Comparison of ENCODE assay signal across 14 mouse cellular contexts in genomic region chr5:16234891-16235290, GRCm38 (mm10).
DNase-seq lines count a peak whose midpoint lies in the region; ATAC-seq and TF ChIP-seq lines count a peak whose summit lies in the region.
"Had no signal": no experiment of that assay in that cellular context is flagged by ENCODE, and none has a peak within 500 bp of the region (broad histone marks: within the 10 kb centered on the region; RNA-seq: fewer than 3 reads in every experiment).

No protein-coding gene starts in this region.

- TF ChIP-seq CTCF in forebrain, postnatal 0 days (IDR thresholded peaks at IDR 0.05; ENCODE audit: low read depth): no peak

- intact Hi-C loops in left cerebral cortex, postnatal 4 days (cut with DNase I): loop anchor here (10.0 kb wide), 1 partner anchor 300 kb away; the partner anchor contains the start of gene Cacna2d1
- intact Hi-C loops in left cerebral cortex, postnatal 25 days (cut with DNase I): no loop called here

- peak overlapping the region; percentile 75 for H3K27ac ChIP-seq in forebrain, postnatal 0 days (ENCODE audit: low read depth, low read length)
- H3K27ac ChIP-seq in neural tube, embryonic 15.5 days (replicated peaks): peak overlapping the region; percentile 14
- H3K27ac ChIP-seq: heart, embryonic 15.5 days; liver, embryonic 12.5 days; lung, embryonic 15.5 days had no signal

- whole genome bisulfite sequencing in forebrain, postnatal 0 days: 12% methylated on average over 6 of the region's 6 CpGs
- WGBS in neural tube, embryonic 15.5 days: 36% methylated on average over 6 of the region's 6 CpGs

- no peak overlapping the region for H3K9ac ChIP-seq in forebrain, postnatal 0 days
- H3K9ac ChIP-seq in neural tube, embryonic 15.5 days (replicated peaks): no peak overlapping the region
- H3K9ac ChIP-seq: heart, embryonic 15.5 days; liver, embryonic 12.5 days; lung, embryonic 15.5 days had no signal

- no peak overlapping the region for H3K4me3 ChIP-seq in forebrain, postnatal 0 days (ENCODE audit: low read depth, low read length)
- H3K4me3 ChIP-seq in neural tube, embryonic 15.5 days (replicated peaks): no peak overlapping the region
- H3K4me3 ChIP-seq: heart, embryonic 15.5 days; liver, embryonic 12.5 days; lung, embryonic 15.5 days had no signal

- H3K36me3 ChIP-seq in forebrain, postnatal 0 days (ENCODE audit: insufficient read depth): no peaks in the 10 kb centered on the region
- no peaks in the 10 kb centered on the region for H3K36me3 ChIP-seq in neural tube, embryonic 15.5 days
- H3K36me3 ChIP-seq: heart, embryonic 15.5 days; liver, embryonic 12.5 days; lung, embryonic 15.5 days had no signal

- no peak for ATAC-seq in forebrain, postnatal 0 days
- no peak; the same call in 1 of the 2 replicates for ATAC-seq in neural tube, embryonic 15.5 days (ENCODE audit: low FRiP score)
- ATAC-seq: liver, embryonic 12.5 days had no signal

- H3K4me1 ChIP-seq in forebrain, postnatal 0 days (ENCODE audit: insufficient read depth): peaks cover 13% of the 10 kb centered on the region; the same call in 1 of the 2 replicates
- H3K4me1 ChIP-seq in neural tube, embryonic 15.5 days: peaks cover 17% of the 10 kb centered on the region
- H3K4me1 ChIP-seq: liver, embryonic 12.5 days had no signal

- H3K27me3 ChIP-seq in forebrain, postnatal 0 days (ENCODE audit: insufficient read depth, low read length): no peaks in the 10 kb centered on the region
- H3K27me3 ChIP-seq in neural tube, embryonic 15.5 days (replicated peaks): no peaks in the 10 kb centered on the region
- H3K27me3 ChIP-seq: heart, embryonic 15.5 days; liver, embryonic 12.5 days; lung, embryonic 15.5 days had no signal

- no peaks in the 10 kb centered on the region for H3K9me3 ChIP-seq in forebrain, postnatal 0 days (ENCODE audit: low read length)
- no peaks in the 10 kb centered on the region for H3K9me3 ChIP-seq in neural tube, embryonic 15.5 days (replicated peaks)
- H3K9me3 ChIP-seq: heart, embryonic 15.5 days; liver, embryonic 12.5 days; lung, embryonic 15.5 days had no signal

- H3K4me2 ChIP-seq in forebrain, postnatal 0 days (ENCODE audit: low read depth): no peak overlapping the region
- H3K4me2 ChIP-seq in neural tube, embryonic 15.5 days: no peak overlapping the region
- H3K4me2 ChIP-seq: heart, embryonic 15.5 days; liver, embryonic 12.5 days; lung, embryonic 15.5 days had no signal

- DNase-seq in cerebellum, postnatal 25 days: peak; percentile 17 to 23
- DNase-seq in cerebellum, adult 9-11 months: no peak
- peak; percentile 20 for DNase-seq in left cerebral cortex, postnatal 4 days
- no peak for DNase-seq in left cerebral cortex, postnatal 25 days (ENCODE audit: low spot score in 2 of 2)
- DNase-seq in forebrain, postnatal 0 days: no peak
- no peak for DNase-seq in adrenal gland, postnatal 25 days
- DNase-seq in ovary, postnatal 36 days (ENCODE audit: low spot score): no peak
- DNase-seq: B cell, adult 2 months; heart, adult 11 months; thymus, adult 2 months had no signal

Comparison
In these comparisons a context has a peak if more than half of its experiments do, and no peak if none do; other contexts are left out.
1. DNase-seq: peak in cerebellum, postnatal 25 days (2 of 2) and left cerebral cortex, postnatal 4 days (single experiment); none in cerebellum, adult 9-11 months (single experiment), left cerebral cortex, postnatal 25 days (0 of 2), forebrain, postnatal 0 days (single experiment), adrenal gland, postnatal 25 days (single experiment) and ovary, postnatal 36 days (single experiment).